Mouse (Mus musculus): ENCODE measurements around the gene Orai1.

Orai1 gene

GRCm38 (mm10) chr5:123067395-123067995, 52.6 kb downstream of the Orai1 start:
- no peak for DNase-seq (ENCODE audit: low spot score in 2 of 2)

GRCm38 (mm10) chr5:123068115-123068514, 53.2 kb downstream of the Orai1 start, which contains the start of gene Tmem120b:
Tmem120b (plus strand) TSS chr5:123068415.
- no peak for DNase-seq (ENCODE audit: low spot score in 2 of 2)

- no peak for DNase-seq (ENCODE audit: low spot score in 2 of 2)
These were observed 53.8 kb downstream of the Orai1 start for GRCm38 (mm10) chr5:123068714-123069113.

GRCm38 (mm10) chr5:123075576-123076418, 60.9 kb downstream of the Orai1 start:
- DNase-seq (ENCODE audit: low spot score in 2 of 2) = peak; percentile 79 to 93

GRCm38 (mm10) chr5:123076419-123077281, 61.8 kb downstream of the Orai1 start:
- no peak for DNase-seq (ENCODE audit: low spot score in 2 of 2)

GRCm38 (mm10) chr5:123079568-123079967, 64.7 kb downstream of the Orai1 start:
- no peak for DNase-seq (ENCODE audit: low spot score in 2 of 2)

GRCm38 (mm10) chr5:123080041-123080440, 65.2 kb downstream of the Orai1 start:
- no peak for DNase-seq (ENCODE audit: low spot score in 2 of 2)
